8 mouse cellular contexts compared by ENCODE assay signal in genomic region chr12:102284618-102285159, GRCm38 (mm10). TPM values are rescaled to one million over a fixed set of nuclear protein-coding genes. Genes with fewer than 3 reads are reported as not detected.
DNase-seq lines count a peak whose midpoint lies in the region; ATAC-seq and TF ChIP-seq lines count a peak whose summit lies in the region.
"Had no signal": no experiment of that assay in that cellular context is flagged by ENCODE, and none has a peak within 500 bp of the region (broad histone marks: within the 10 kb centered on the region; RNA-seq: fewer than 3 reads in every experiment).

No protein-coding gene starts in this region.

- no peak for ATAC-seq in hindbrain, embryonic 13.5 days (ENCODE audit: low FRiP score)
- no peak for ATAC-seq in liver, embryonic 14.5 days (ENCODE audit: insufficient read depth)
- no peak for ATAC-seq in stomach, embryonic 15.5 days (ENCODE audit: insufficient read depth, low FRiP score, low read depth)

- H3K4me3 ChIP-seq in lung, adult 2 months (replicated peaks; ENCODE audit: extremely low read depth, low read depth, low read length), result peak overlapping the region; percentile 59
- H3K4me3 ChIP-seq in hindbrain, embryonic 13.5 days, result no peak overlapping the region
- peak overlapping the region in 1 of 2 experiments; percentile 59; a peak in 1 of 4 replicates for H3K4me3 ChIP-seq in liver, embryonic 14.5 days (ENCODE audit: insufficient read depth in 1 of 2, low read depth in 2 of 2, low read length in 2 of 2)
- peak overlapping the region; percentile 67 for H3K4me3 ChIP-seq in stomach, embryonic 15.5 days (replicated peaks)

- peak overlapping the region; percentile 95 for H3K4me2 ChIP-seq in hindbrain, embryonic 13.5 days
- H3K4me2 ChIP-seq in liver, embryonic 14.5 days (ENCODE audit: low read depth), result peak overlapping the region; percentile 55
- H3K4me2 ChIP-seq in stomach, embryonic 15.5 days, result peak overlapping the region; percentile 97

- intact Hi-C loops in left cerebral cortex, postnatal 36 days (cut with DNase I), result no loop called here

- TF ChIP-seq EP300 in liver, embryonic 14.5 days (IDR thresholded peaks at IDR 0.05; ENCODE audit: low read depth), result no peak

- no peak for TF ChIP-seq CTCF in lung, adult 2 months (IDR thresholded peaks at IDR 0.05; ENCODE audit: insufficient read depth, low read length)
- no peak for TF ChIP-seq CTCF in liver, embryonic 14.5 days (IDR thresholded peaks at IDR 0.05; ENCODE audit: low read depth)

- peaks cover 53% of the 10 kb centered on the region for H3K4me1 ChIP-seq in lung, adult 2 months (ENCODE audit: control insufficient read depth, insufficient read depth, low read length)
- peaks cover 60% of the 10 kb centered on the region for H3K4me1 ChIP-seq in hindbrain, embryonic 13.5 days (replicated peaks)
- H3K4me1 ChIP-seq in liver, embryonic 14.5 days (replicated peaks; ENCODE audit: control insufficient read depth in 2 of 2, insufficient read depth in 2 of 2, low read length in 1 of 2), result peaks cover 0 to 29% of the 10 kb centered on the region in 2 experiments; a peak in 2 of 4 replicates
- H3K4me1 ChIP-seq in stomach, embryonic 15.5 days, result peaks cover 47% of the 10 kb centered on the region

- H3K27me3 ChIP-seq in hindbrain, embryonic 13.5 days, result peaks cover 26% of the 10 kb centered on the region
- peaks cover 6% of the 10 kb centered on the region for H3K27me3 ChIP-seq in liver, embryonic 14.5 days (ENCODE audit: control insufficient read depth, insufficient read depth, low read length)
- no peaks in the 10 kb centered on the region for H3K27me3 ChIP-seq in stomach, embryonic 15.5 days (replicated peaks)

- no peaks in the 10 kb centered on the region for H3K36me3 ChIP-seq in hindbrain, embryonic 13.5 days
- H3K36me3 ChIP-seq in liver, embryonic 14.5 days (replicated peaks; ENCODE audit: control insufficient read depth, insufficient read depth, low read depth), result no peaks in the 10 kb centered on the region
- H3K36me3 ChIP-seq in stomach, embryonic 15.5 days, result no peaks in the 10 kb centered on the region

- WGBS in lung, adult 2 months, result 29% methylated on average over 3 of the region's 3 CpGs
- WGBS in hindbrain, embryonic 13.5 days, result 38% methylated on average over 3 of the region's 3 CpGs
- 34% methylated on average over 3 of the region's 3 CpGs for WGBS in liver, embryonic 14.5 days (ENCODE audit: insufficient replicate concordance)
- 31% methylated on average over 3 of the region's 3 CpGs for WGBS in stomach, embryonic 15.5 days

- no peak overlapping the region for H3K27ac ChIP-seq in hindbrain, embryonic 13.5 days
- H3K27ac ChIP-seq in liver, embryonic 14.5 days, result no peak overlapping the region
- no peak overlapping the region for H3K27ac ChIP-seq in stomach, embryonic 15.5 days

- H3K9me3 ChIP-seq in hindbrain, embryonic 13.5 days, result no peaks in the 10 kb centered on the region; the same call in 1 of the 2 replicates
- H3K9me3 ChIP-seq in liver, embryonic 14.5 days (ENCODE audit: control insufficient read depth, low read length), result no peaks in the 10 kb centered on the region
- H3K9me3 ChIP-seq in stomach, embryonic 15.5 days, result no peaks in the 10 kb centered on the region

- TF ChIP-seq POLR2A in lung, adult 2 months (IDR thresholded peaks at IDR 0.05; ENCODE audit: borderline replicate concordance, extremely low read depth, low read depth, low read length), result 0 out of 2 replicates have a peak, but pooled peaks have one; percentile 2

- H3K9ac ChIP-seq in hindbrain, embryonic 13.5 days, result no peak overlapping the region
- H3K9ac ChIP-seq in liver, embryonic 14.5 days (replicated peaks), result no peak overlapping the region
- H3K9ac ChIP-seq in stomach, embryonic 15.5 days, result no peak overlapping the region

- DNase-seq in lung, adult 2 months, result no peak
- no peak for DNase-seq in lung, postnatal 14 days
- no peak for DNase-seq in liver, embryonic 14.5 days (ENCODE audit: low read depth in 3 of 3, low spot score in 3 of 3)
- DNase-seq in left cerebral cortex, postnatal 36 days (ENCODE audit: low spot score in 2 of 2), result no peak
- DNase-seq in retina, embryonic 14.5 days (ENCODE audit: low spot score), result no peak
- DNase-seq: layer of hippocampus, adult 9-11 months had no signal

RNA-seq across cellular contexts. Expression of gene Rin3, which starts 1.8 kb away (rescaled TPM):
- 40.9 and 41.5 TPM in 2 replicates for polyA plus RNA-seq in lung, adult 2 months (2012; rRNA removed)
- 3.4 and 4.2 TPM in 2 replicates for polyA plus RNA-seq in hindbrain, embryonic 13.5 days (2015; fragmentation: Nextera tagmentation; extraction: Ambion mirVana)
- polyA plus RNA-seq in liver, embryonic 14.5 days (2012; rRNA removed), result 3.1 and 3.2 TPM in 2 replicates
- 4.5 and 5.2 TPM in 2 replicates for polyA plus RNA-seq in liver, embryonic 14.5 days (2014; fragmentation: Nextera tagmentation; extraction: Ambion mirVana)
- polyA plus RNA-seq in stomach, embryonic 15.5 days (2015; fragmentation: Nextera tagmentation; extraction: Ambion mirVana), result 10.5 TPM in 2 replicates
- total RNA-seq in left cerebral cortex, postnatal 36 days (2021), result 1 to 10 TPM; 3.5 to 4.4 TPM
